Mouse (Mus musculus): Measurements from ENCODE around the gene Zfp385a. TPM values are rescaled to one million over a fixed set of nuclear protein-coding genes. Genes with fewer than 3 reads are reported as not detected.

Zfp385a gene
- polyA plus RNA-seq, 1 experiment: 35.6 TPM

DNA sequence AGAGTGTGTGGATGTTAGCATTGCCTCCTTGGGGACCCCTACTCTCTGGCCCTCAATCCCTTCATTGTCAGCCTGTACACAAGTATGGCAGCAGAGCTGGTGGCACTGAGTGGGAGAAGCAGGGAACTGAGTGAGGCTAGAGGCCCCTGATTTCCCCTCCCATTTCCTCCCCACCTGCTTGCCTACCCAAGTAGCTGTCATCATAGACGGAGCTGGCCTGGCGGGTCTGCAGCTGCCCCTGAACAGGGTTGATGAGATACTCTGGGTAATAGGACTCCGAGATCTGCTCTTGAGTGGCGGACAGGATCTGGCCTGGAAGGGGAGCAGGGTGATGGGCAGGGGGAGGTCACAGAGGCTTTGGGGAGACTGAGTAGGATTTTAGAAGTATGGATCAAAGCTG lies 16.2 kb upstream of the Zfp385a start:
- no peak overlapping the region for H3ac ChIP-seq (ENCODE audit: control insufficient read depth, insufficient read length)
- no peak overlapping the region for H3K4me3 ChIP-seq
- H3K79me2 ChIP-seq (ENCODE audit: control insufficient read depth, insufficient read depth): peaks cover 32% of the 10 kb centered on the region
- TF ChIP-seq MYOG (IDR thresholded peaks at IDR 0.05; ENCODE audit: control insufficient read depth in 1 of 3, insufficient read depth in 1 of 3, insufficient read length in 2 of 3, low read depth in 2 of 3): peak in 2 of 3 experiments; percentile 9 to 73
- no peak for TF ChIP-seq E2F4 (IDR thresholded peaks at IDR 0.05; ENCODE audit: insufficient read depth)
- peak in 2 of 3 experiments; percentile 26 to 80 for TF ChIP-seq MYOD1 (IDR thresholded peaks at IDR 0.05; ENCODE audit: control insufficient read depth in 1 of 3, insufficient read length in 2 of 3, low read depth in 2 of 3)
- no peak for TF ChIP-seq POLR2A (IDR thresholded peaks at IDR 0.05; ENCODE audit: insufficient read length, low read depth)
- peaks cover 60% of the 10 kb centered on the region for H3K36me3 ChIP-seq (ENCODE audit: control insufficient read depth, insufficient read depth)
- peak overlapping the region; percentile 28 for H3K4me2 ChIP-seq (ENCODE audit: low read depth)
- H3K27me3 ChIP-seq (ENCODE audit: control insufficient read depth, insufficient read depth, insufficient read length): no peaks in the 10 kb centered on the region

DNA sequence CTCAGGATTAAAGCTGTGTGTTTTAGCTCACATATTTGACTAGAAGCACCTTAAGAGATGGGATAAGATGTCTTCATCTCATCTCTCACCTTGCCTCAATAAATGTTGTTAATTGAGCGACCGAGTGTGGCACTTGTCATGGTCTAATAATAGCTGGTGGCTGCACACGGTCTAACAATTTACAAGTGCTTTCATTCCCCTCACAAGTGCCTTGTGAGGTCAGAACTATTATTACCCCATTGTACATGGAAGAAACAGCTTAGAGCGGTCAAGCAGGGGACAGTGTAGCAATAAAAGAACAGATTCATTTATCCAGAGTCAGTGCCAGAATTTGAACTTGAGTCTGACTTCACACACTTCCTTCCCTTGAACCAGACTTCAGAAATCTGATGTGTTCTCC lies 15.5 kb upstream of the Zfp385a start:
- peak overlapping the region; percentile 28 for H3K4me2 ChIP-seq (ENCODE audit: low read depth)
- no peak overlapping the region for H3ac ChIP-seq (ENCODE audit: control insufficient read depth, insufficient read length)
- no peaks in the 10 kb centered on the region for H3K27me3 ChIP-seq (ENCODE audit: control insufficient read depth, insufficient read depth, insufficient read length)

DNA sequence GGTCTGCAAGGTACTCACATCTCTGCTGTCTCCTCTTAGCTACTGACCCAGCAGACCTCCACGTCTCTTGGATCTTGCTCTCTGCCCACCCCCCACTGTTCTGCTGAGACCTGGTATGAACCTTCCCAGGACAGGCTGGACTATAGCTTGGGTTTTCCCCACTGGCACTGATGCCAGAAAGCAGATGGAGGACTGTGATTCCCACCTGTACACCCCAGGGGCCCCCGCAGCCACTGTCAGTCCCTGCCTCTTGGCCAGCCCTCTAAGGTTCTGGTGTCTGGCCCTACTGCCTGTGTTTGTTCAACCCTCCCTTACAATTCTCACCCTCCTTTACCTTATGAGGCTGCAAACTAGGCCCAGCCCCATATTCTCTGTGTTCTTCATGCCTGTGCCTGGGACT lies 14.8 kb upstream of the Zfp385a start:
- TF ChIP-seq TCF12 (IDR thresholded peaks at IDR 0.05; ENCODE audit: insufficient read depth, poor library complexity, severe bottlenecking): no peak
- no peak for TF ChIP-seq USF1 (IDR thresholded peaks at IDR 0.05; ENCODE audit: low read depth)
- no peak for TF ChIP-seq REST (IDR thresholded peaks at IDR 0.05; ENCODE audit: insufficient read depth, insufficient read length)
- TF ChIP-seq MAX (IDR thresholded peaks at IDR 0.05; ENCODE audit: low read depth): no peak
- no peak for TF ChIP-seq CEBPB (IDR thresholded peaks at IDR 0.05; ENCODE audit: insufficient read depth, poor library complexity, severe bottlenecking)
- no peak for TF ChIP-seq MYOD1 (IDR thresholded peaks at IDR 0.05; ENCODE audit: control insufficient read depth in 1 of 3, insufficient read length in 2 of 3, low read depth in 2 of 3)
- TF ChIP-seq MYOG (IDR thresholded peaks at IDR 0.05; ENCODE audit: control insufficient read depth in 1 of 3, insufficient read depth in 1 of 3, insufficient read length in 2 of 3, low read depth in 2 of 3): no peak
- TF ChIP-seq E2F4 (IDR thresholded peaks at IDR 0.05; ENCODE audit: insufficient read depth): no peak
- no peak for TF ChIP-seq POLR2A (IDR thresholded peaks at IDR 0.05; ENCODE audit: insufficient read length, low read depth)
- no peak for TF ChIP-seq POLR2AphosphoS2 (IDR thresholded peaks at IDR 0.05; ENCODE audit: insufficient read length, low read depth)
- TF ChIP-seq SRF (IDR thresholded peaks at IDR 0.05; ENCODE audit: control insufficient read depth, insufficient read length, low read depth): no peak
- TF ChIP-seq TCF3 (IDR thresholded peaks at IDR 0.05; ENCODE audit: insufficient read length, low read depth): no peak
- Histone ChIP-seq H3K36me3 (ENCODE audit: control insufficient read depth, insufficient read depth) (peaks cover 75% of the 10 kb centered on the region), H3K4me2 (ENCODE audit: low read depth) (no peak overlapping the region)

More for the DNA sequence above, 15.5 kb upstream of the Zfp385a start:
- no peak for TF ChIP-seq MYOG (IDR thresholded peaks at IDR 0.05; ENCODE audit: control insufficient read depth in 1 of 3, insufficient read depth in 1 of 3, insufficient read length in 2 of 3, low read depth in 2 of 3)
- no peak for TF ChIP-seq MYOD1 (IDR thresholded peaks at IDR 0.05; ENCODE audit: control insufficient read depth in 1 of 3, insufficient read length in 2 of 3, low read depth in 2 of 3)
- TF ChIP-seq POLR2AphosphoS2 (IDR thresholded peaks at IDR 0.05; ENCODE audit: insufficient read length, low read depth): no peak
- TF ChIP-seq E2F4 (IDR thresholded peaks at IDR 0.05; ENCODE audit: insufficient read depth): no peak
- no peak for TF ChIP-seq TCF12 (IDR thresholded peaks at IDR 0.05; ENCODE audit: insufficient read depth, poor library complexity, severe bottlenecking)
- no peak for TF ChIP-seq CEBPB (IDR thresholded peaks at IDR 0.05; ENCODE audit: insufficient read depth, poor library complexity, severe bottlenecking)
- no peak for TF ChIP-seq SRF (IDR thresholded peaks at IDR 0.05; ENCODE audit: control insufficient read depth, insufficient read length, low read depth)
- Histone ChIP-seq H3K79me2 (ENCODE audit: control insufficient read depth, insufficient read depth) (peaks cover 25% of the 10 kb centered on the region), H3K36me3 (ENCODE audit: control insufficient read depth, insufficient read depth) (peaks cover 68% of the 10 kb centered on the region), H3K4me3 (no peak overlapping the region)

DNA sequence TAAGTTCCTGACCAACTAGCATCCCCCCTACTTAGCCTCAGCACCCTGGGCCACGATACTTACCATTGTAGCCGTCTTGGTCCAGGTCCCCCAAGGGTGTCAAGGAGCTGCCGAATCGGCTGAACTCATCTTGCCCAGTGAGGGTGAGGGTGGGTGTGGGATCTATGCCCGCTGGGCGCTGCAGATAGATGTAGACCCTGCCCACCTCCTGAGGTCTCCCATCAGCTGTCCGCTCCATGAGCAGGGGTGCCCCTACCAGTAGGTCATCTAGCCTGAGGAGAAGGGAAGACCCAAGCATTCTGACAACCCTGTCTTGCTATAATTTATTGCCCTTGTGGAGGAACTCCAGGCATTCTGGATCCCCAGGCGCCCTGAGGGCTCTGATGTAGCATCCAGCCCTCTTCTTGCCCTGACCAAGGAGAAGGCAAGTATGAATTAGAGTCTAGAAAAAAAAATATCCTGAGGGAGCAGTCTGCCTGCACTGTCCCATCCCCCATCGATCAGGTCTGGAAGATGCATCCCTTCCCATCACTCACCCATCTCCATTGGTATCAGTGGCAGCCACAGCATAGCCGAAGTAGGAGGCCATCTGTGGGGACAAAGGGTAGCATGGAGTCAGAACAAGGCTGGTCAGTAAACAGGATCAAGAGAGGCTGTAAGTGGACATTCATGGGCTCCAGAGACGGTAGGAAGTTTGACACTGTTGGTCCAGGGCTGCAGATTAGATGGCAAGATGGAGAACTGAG lies 13.8 kb upstream of the Zfp385a start:
- TF ChIP-seq CEBPB (IDR thresholded peaks at IDR 0.05; ENCODE audit: insufficient read depth, poor library complexity, severe bottlenecking) (no peak), POLR2A (IDR thresholded peaks at IDR 0.05; ENCODE audit: insufficient read length, low read depth) (peak; percentile 8)
- peaks cover 85% of the 10 kb centered on the region for H3K36me3 ChIP-seq (ENCODE audit: control insufficient read depth, insufficient read depth)
- no peak overlapping the region for H3ac ChIP-seq (ENCODE audit: control insufficient read depth, insufficient read length)
- H3K79me2 ChIP-seq (ENCODE audit: control insufficient read depth, insufficient read depth): peaks cover 19% of the 10 kb centered on the region
- no peaks in the 10 kb centered on the region for H3K27me3 ChIP-seq (ENCODE audit: control insufficient read depth, insufficient read depth, insufficient read length)
- no peak overlapping the region for H3K4me2 ChIP-seq (ENCODE audit: low read depth)
- no peak overlapping the region for H3K4me3 ChIP-seq

More for the DNA sequence above, 14.8 kb upstream of the Zfp385a start:
- Histone ChIP-seq H3K79me2 (ENCODE audit: control insufficient read depth, insufficient read depth) (peaks cover 19% of the 10 kb centered on the region), H3K27me3 (ENCODE audit: control insufficient read depth, insufficient read depth, insufficient read length) (no peaks in the 10 kb centered on the region), H3K4me3 (no peak overlapping the region), H3ac (ENCODE audit: control insufficient read depth, insufficient read length) (no peak overlapping the region)

DNA sequence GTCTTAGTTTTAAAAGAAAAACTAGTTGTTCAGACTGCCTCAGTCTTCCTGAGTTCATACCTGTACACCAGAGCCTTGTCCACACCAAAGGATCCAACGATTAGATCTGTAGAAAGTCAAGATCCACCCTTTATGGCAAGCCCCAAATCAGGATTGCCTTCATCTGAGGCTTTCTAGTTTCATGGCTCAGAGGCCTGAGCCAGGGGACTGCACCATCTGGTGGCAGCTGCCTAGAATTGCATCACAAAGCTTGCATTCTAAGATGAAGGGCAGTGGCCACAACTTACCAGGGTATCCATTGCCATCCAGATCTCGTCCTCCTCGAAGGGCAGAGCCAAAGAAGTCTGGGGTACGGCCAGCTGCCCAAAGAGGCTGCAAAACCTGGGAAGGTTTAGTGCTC lies 13.0 kb upstream of the Zfp385a start:
- Histone ChIP-seq H3K36me3 (ENCODE audit: control insufficient read depth, insufficient read depth) (peaks cover 93% of the 10 kb centered on the region), H3K4me2 (ENCODE audit: low read depth) (no peak overlapping the region), H3ac (ENCODE audit: control insufficient read depth, insufficient read length) (no peak overlapping the region), H3K79me2 (ENCODE audit: control insufficient read depth, insufficient read depth) (peaks cover 12% of the 10 kb centered on the region), H3K27me3 (ENCODE audit: control insufficient read depth, insufficient read depth, insufficient read length) (no peaks in the 10 kb centered on the region), H3K4me3 (no peak overlapping the region)
- TF ChIP-seq CEBPB (IDR thresholded peaks at IDR 0.05; ENCODE audit: insufficient read depth, poor library complexity, severe bottlenecking) (0 out of 2 replicates have a peak, but pooled peaks have one; percentile 49), USF1 (IDR thresholded peaks at IDR 0.05; ENCODE audit: low read depth) (no peak), POLR2AphosphoS2 (IDR thresholded peaks at IDR 0.05; ENCODE audit: insufficient read length, low read depth) (peak; percentile 33)

Measured in myocyte (in vitro differentiated cells).